Mouse (Mus musculus) olfactory bulb, adult 2 months (tissue): ENCODE measurements at regions not wholly inside any gene's neighbourhood (a gene's known extent, or its start where the extent isn't known, plus 50 kb on each side); places are given as distances from the start of the nearest gene placed in this dataset.

Experiments
- H3K27ac ChIP-seq: fragments of 200-500 bp; 2 replicates; pipeline ENCODE4 v1.5.1; 2012; ENCODE audit warnings: low read depth, low read length; ENCODE audit not compliant: insufficient read depth
- H3K4me1 ChIP-seq: fragments of 200-500 bp; 2 replicates; pipeline ENCODE4 v1.6.1; 2012; ENCODE audit warnings: low read length; ENCODE audit not compliant: control insufficient read depth, insufficient read depth
- H3K4me3 ChIP-seq: fragments of 200-500 bp; 2 replicates; pipeline ENCODE4 v1.5.1; 2012; ENCODE audit warnings: mild to moderate bottlenecking, low read depth, low read length, moderate library complexity; ENCODE audit not compliant: insufficient read depth
- CTCF ChIP-seq: fragments of 200-500 bp; IDR thresholded peaks from 2 replicates; pipeline ENCODE4 v1.5.1; 2012; ENCODE audit warnings: low read depth, mild to moderate bottlenecking, low read length, moderate library complexity; ENCODE audit not compliant: insufficient read depth
- POLR2A ChIP-seq: fragments of 200-500 bp; IDR thresholded peaks from 2 replicates; pipeline ENCODE4 v1.6.1; 2012; ENCODE audit warnings: mild to moderate bottlenecking, low read depth, low read length, moderate library complexity; ENCODE audit not compliant: insufficient read depth
- WGBS: fragments of 180-500 bp; shearing (Covaris S2); methylation state at CpG from one replicate; pipeline ENCODE4 v1.1.7; 2018; 5-methylcytosine and 5-hydroxymethylcytosine counted together

GRCm38 (mm10) chr1:166942201-166942600, 59.0 kb upstream of the Fam78b start:
- Histone ChIP-seq H3K4me3 (no peak overlapping the region), H3K4me1 (no peaks in the 10 kb centered on the region), H3K27ac (no peak overlapping the region)
- TF ChIP-seq CTCF (no peak), POLR2A (no peak)
- WGBS, result 63% methylated on average over 1 of the region's 1 CpGs

GRCm38 (mm10) chr1:166944540-166944939, 56.7 kb upstream of the Fam78b start:
- Histone ChIP-seq H3K4me3 (no peak overlapping the region), H3K27ac (no peak overlapping the region), H3K4me1 (peaks cover 3% of the 10 kb centered on the region)
- TF ChIP-seq POLR2A (no peak), CTCF (no peak)
- whole genome bisulfite sequencing, result 73% methylated on average over 7 of the region's 7 CpGs

DNA sequence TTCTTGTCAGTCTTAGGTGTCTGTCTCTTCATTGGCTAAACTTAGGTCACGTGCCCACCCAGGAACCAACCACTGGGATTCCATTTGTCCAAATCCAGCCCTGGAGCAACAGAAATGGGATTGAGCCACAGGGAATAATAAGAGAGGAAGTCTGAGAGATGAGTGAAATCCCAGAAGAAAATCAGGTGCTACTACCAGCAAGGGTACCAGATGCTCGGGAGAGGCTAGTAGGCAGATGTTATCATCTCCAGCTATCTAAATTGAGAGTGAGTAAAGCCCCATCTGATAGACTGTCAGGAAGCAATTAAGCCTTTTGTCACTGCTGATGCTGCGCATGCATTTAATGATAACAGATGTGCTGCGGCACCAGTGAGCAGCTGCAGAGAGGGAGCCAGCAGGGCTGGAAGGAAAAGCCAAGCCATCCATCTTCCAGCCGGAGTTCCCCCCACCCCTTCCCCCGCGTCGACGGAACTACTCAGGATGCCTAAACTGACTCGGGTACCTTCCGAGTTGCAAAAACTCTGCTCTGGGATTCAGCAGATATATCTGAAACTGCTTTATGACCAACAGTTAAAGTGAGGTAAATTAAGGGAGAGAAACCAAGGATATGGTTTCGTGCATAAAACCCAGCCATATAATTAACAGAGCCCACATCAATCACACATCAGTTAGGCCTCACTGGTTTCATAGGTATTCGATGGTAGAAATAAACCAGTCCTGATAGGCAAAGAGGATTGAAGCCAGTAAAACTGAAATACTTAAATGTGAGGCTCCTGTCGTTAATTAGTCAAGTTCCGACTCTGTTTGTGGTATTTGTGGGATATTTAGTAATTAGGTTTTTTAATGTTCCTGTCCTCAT, 53.1 kb upstream of the Fam78b start:
- H3K4me1 ChIP-seq, result peaks cover 3% of the 10 kb centered on the region
- no peak for TF ChIP-seq POLR2A
- no peak overlapping the region for H3K27ac ChIP-seq
- no peak overlapping the region for H3K4me3 ChIP-seq
- 26% methylated on average over 15 of the region's 15 CpGs for WGBS
